Mouse (Mus musculus) testis, adult 2 months (tissue): ENCODE data around the gene Ccdc97. TPM values are rescaled to one million over a fixed set of nuclear protein-coding genes. Genes with fewer than 3 reads are reported as not detected.

Experiments used
- H3K27ac ChIP-seq: fragments of 200-500 bp; 2 replicates; pipeline ENCODE4 v1.5.1; 2012; ENCODE audit warnings: low read depth, low read length; ENCODE audit not compliant: control insufficient read depth, insufficient read depth
- H3K27me3 ChIP-seq: fragments of 200-500 bp; 2 replicates; pipeline ENCODE4 v1.6.1; 2012; ENCODE audit warnings: mild to moderate bottlenecking, low read length, moderate library complexity; ENCODE audit not compliant: control insufficient read depth, insufficient read depth
- H3K36me3 ChIP-seq: fragments of 200-500 bp; 2 replicates; pipeline ENCODE4 v1.6.1; 2012; ENCODE audit warnings: mild to moderate bottlenecking, low read length; ENCODE audit not compliant: control insufficient read depth, insufficient read depth
- H3K4me1 ChIP-seq: fragments of 200-500 bp; 2 replicates; pipeline ENCODE4 v1.6.1; 2012; ENCODE audit warnings: low read length; ENCODE audit not compliant: control insufficient read depth, insufficient read depth
- H3K4me3 ChIP-seq: fragments of 200-500 bp; 2 replicates; pipeline ENCODE4 v1.5.1; 2012; ENCODE audit warnings: low read depth, mild to moderate bottlenecking, low read length, moderate library complexity, mixed read lengths; ENCODE audit not compliant: control insufficient read depth
- CTCF ChIP-seq: fragments of 200-500 bp; IDR thresholded peaks from 2 replicates; pipeline ENCODE4 v1.5.1; 2012; ENCODE audit warnings: low read depth, mild to moderate bottlenecking, inconsistent platforms, low read length, moderate library complexity; ENCODE audit not compliant: control insufficient read depth, insufficient read depth, insufficient replicate concordance
- POLR2A ChIP-seq: fragments of 200-500 bp; IDR thresholded peaks from 2 replicates; pipeline ENCODE4 v1.6.1; 2012; ENCODE audit warnings: low read depth, mild to moderate bottlenecking, inconsistent platforms, low read length, moderate library complexity; ENCODE audit not compliant: control insufficient read depth
- polyA plus RNA-seq: library from polyadenylated mRNA; depleted of rRNA; stranded (reverse); fragments of >200 nt; gene quantifications from 2 replicates; pipeline ENCODE4 v1.2.3, GENCODE M21; 2012

Ccdc97 gene
- polyA plus RNA-seq, 1 experiment, result 74.3 TPM

- Histone ChIP-seq H3K36me3 (peaks cover 1% of the 10 kb centered on the region; the same call in 1 of the 2 replicates), H3K27ac (peak within 1 kb of the TSS; percentile 98), H3K4me3 (peak within 1 kb of the TSS; percentile 95), H3K4me1 (peaks cover 10% of the 10 kb centered on the region), H3K27me3 (no peaks in the 10 kb centered on the region)
- TF ChIP-seq CTCF (peak; percentile 15; the same call in 1 of the 2 replicates), POLR2A (peak; percentile 85)
These were observed 36.0 kb upstream of the Ccdc97 start, which contains the start of gene Hnrnpul1 for GRCm38 (mm10) chr7:25754738-25755467. Gene Hnrnpul1, minus strand, starts transcription at chr7:25754757.

DNA sequence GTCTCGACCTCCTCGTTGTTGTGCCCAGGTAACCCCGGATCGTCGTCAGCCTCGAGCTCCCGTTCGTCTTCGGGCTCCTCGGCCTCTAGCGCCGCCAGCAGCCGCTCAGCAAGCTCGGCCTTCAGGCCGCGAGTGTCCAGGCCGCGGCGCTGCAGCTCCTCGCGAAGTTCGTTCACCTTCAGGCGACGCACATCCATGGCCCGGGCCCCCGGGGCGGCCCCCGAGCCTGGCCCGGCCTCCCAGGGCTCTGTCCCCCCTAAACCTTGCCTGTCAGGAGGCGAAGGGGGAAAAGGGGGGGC is 35.5 kb upstream of the Ccdc97 start:
- peaks cover 1% of the 10 kb centered on the region; the same call in 1 of the 2 replicates for H3K36me3 ChIP-seq
- peak overlapping the region; percentile 95 for H3K4me3 ChIP-seq
- no peaks in the 10 kb centered on the region for H3K27me3 ChIP-seq
- TF ChIP-seq POLR2A (no peak), CTCF (no peak)
- peaks cover 10% of the 10 kb centered on the region for H3K4me1 ChIP-seq
- H3K27ac ChIP-seq, result peak overlapping the region; percentile 98

- peak overlapping the region; percentile 95 for H3K4me3 ChIP-seq
- TF ChIP-seq POLR2A (no peak), CTCF (no peak)
- peaks cover 1% of the 10 kb centered on the region for H3K36me3 ChIP-seq
- H3K4me1 ChIP-seq, result peaks cover 10% of the 10 kb centered on the region
- no peaks in the 10 kb centered on the region for H3K27me3 ChIP-seq
- peak overlapping the region; percentile 98 for H3K27ac ChIP-seq
These were observed 35.0 kb upstream of the Ccdc97 start for GRCm38 (mm10) chr7:25753643-25754438.

- Histone ChIP-seq H3K36me3 (peaks cover 6% of the 10 kb centered on the region), H3K4me1 (peaks cover 7% of the 10 kb centered on the region), H3K27ac (peak overlapping the region; percentile 98; the same call in 1 of the 2 replicates), H3K4me3 (peak overlapping the region; percentile 95; the same call in 1 of the 2 replicates), H3K27me3 (no peaks in the 10 kb centered on the region)
- TF ChIP-seq CTCF (no peak), POLR2A (no peak)
These were observed 34.2 kb upstream of the Ccdc97 start for GRCm38 (mm10) chr7:25753076-25753475.

DNA sequence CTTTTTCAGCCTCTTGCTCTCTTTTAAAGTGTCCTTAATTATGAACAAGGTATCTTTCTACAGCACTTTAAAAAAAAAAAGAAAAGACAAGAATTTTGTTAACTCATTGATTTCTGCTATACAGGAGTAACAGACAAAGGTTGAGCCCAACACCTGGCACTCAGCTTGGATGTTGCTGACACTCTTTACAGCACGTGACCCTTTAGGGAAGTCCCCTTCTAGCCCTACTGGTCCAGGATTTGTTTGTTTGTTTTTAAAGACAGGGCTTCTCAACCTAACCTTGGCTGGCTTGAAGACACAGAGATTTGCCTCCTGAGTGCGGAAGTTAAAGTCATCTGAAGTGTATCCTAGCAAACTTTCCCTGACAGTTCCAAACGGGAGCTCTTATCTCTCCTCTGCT is 28.0 kb upstream of the Ccdc97 start:
- Histone ChIP-seq H3K36me3 (peaks cover 12% of the 10 kb centered on the region), H3K4me3 (no peak overlapping the region), H3K4me1 (no peaks in the 10 kb centered on the region; the same call in 1 of the 2 replicates), H3K27me3 (no peaks in the 10 kb centered on the region), H3K27ac (no peak overlapping the region)
- no peak for TF ChIP-seq CTCF
- TF ChIP-seq POLR2A, result no peak

GRCm38 (mm10) chr7:25738277-25738676 is 19.4 kb upstream of the Ccdc97 start:
- Histone ChIP-seq H3K36me3 (peaks cover 6% of the 10 kb centered on the region), H3K27ac (no peak overlapping the region), H3K4me1 (no peaks in the 10 kb centered on the region; the same call in 1 of the 2 replicates), H3K27me3 (no peaks in the 10 kb centered on the region), H3K4me3 (no peak overlapping the region)
- TF ChIP-seq CTCF (no peak), POLR2A (no peak)

GRCm38 (mm10) chr7:25736920-25737319 is 18.0 kb upstream of the Ccdc97 start:
- peaks cover 10% of the 10 kb centered on the region for H3K36me3 ChIP-seq
- H3K27me3 ChIP-seq, result no peaks in the 10 kb centered on the region
- TF ChIP-seq POLR2A (no peak), CTCF (no peak)
- no peaks in the 10 kb centered on the region; the same call in 1 of the 2 replicates for H3K4me1 ChIP-seq
- no peak overlapping the region for H3K4me3 ChIP-seq
- no peak overlapping the region for H3K27ac ChIP-seq
